Mouse (Mus musculus): ENCODE data around the gene Rftn2.

GRCm38 (mm10) chr1:55179917-55180566 lies 46.5 kb downstream of the Rftn2 start:
- no peak for TF ChIP-seq CTCF (IDR thresholded peaks at IDR 0.05; ENCODE audit: extremely low read depth, insufficient read depth, insufficient read length, insufficient replicate concordance)
- no peak for TF ChIP-seq POLR2A (IDR thresholded peaks at IDR 0.05; ENCODE audit: low read depth, low read length)
